In genomic region chr5:72802851-72803250, GRCm38 (mm10) we compare ENCODE assay signal across 12 mouse cellular contexts. TPM values are rescaled to one million over a fixed set of nuclear protein-coding genes. Genes with fewer than 3 reads are reported as not detected.
DNase-seq lines count a peak whose midpoint lies in the region; ATAC-seq and TF ChIP-seq lines count a peak whose summit lies in the region.
"Had no signal": no experiment of that assay in that cellular context is flagged by ENCODE, and none has a peak within 500 bp of the region (broad histone marks: within the 10 kb centered on the region; RNA-seq: fewer than 3 reads in every experiment).

No protein-coding gene starts in this region.

- no peak overlapping the region for H3K4me3 ChIP-seq in thymus, adult 2 months (ENCODE audit: control insufficient read depth, insufficient read depth, low read length)
- H3K4me3 ChIP-seq in heart, embryonic 12.5 days, result no peak overlapping the region

- POLR2A ChIA-PET in Patski (lab: Charles Lee), result interaction anchor here (0.7 to 1.3 kb wide), 2 partner anchors 63 to 301 kb away, joined by 3 to 6 read pairs; no protein-coding TSS in a partner anchor

- in situ Hi-C loops in Patski (cut with MboI; ENCODE audit: low pct_unique_long_range_greater_than_20kb), result loop anchor here (10.0 kb wide), 1 partner anchor 52 kb away; no protein-coding TSS in a partner anchor

- no peaks in the 10 kb centered on the region for H3K27me3 ChIP-seq in thymus, adult 2 months (ENCODE audit: control insufficient read depth, insufficient read depth, low read length)
- H3K27me3 ChIP-seq in Patski, result no peaks in the 10 kb centered on the region
- no peaks in the 10 kb centered on the region for H3K27me3 ChIP-seq in heart, embryonic 12.5 days (replicated peaks)

- H3K4me2 ChIP-seq in heart, embryonic 12.5 days, result 0 out of 2 replicates have a peak overlapping the region, but pooled peaks have one; percentile 13

- peaks cover 11% of the 10 kb centered on the region for H3K4me1 ChIP-seq in thymus, adult 2 months (replicated peaks; ENCODE audit: control insufficient read depth, insufficient read depth, low read length)
- H3K4me1 ChIP-seq in heart, embryonic 12.5 days (replicated peaks), result peaks cover 35% of the 10 kb centered on the region

- no peak for TF ChIP-seq CTCF in thymus, adult 2 months (IDR thresholded peaks at IDR 0.05; ENCODE audit: borderline replicate concordance, control insufficient read depth, extremely low read depth, insufficient read depth, low read length, poor library complexity)
- TF ChIP-seq CTCF in Patski (IDR thresholded peaks at IDR 0.05), result no peak

- peak; percentile 16 for DNase-seq in thymus, adult 2 months
- DNase-seq in thymus, postnatal 10 days (ENCODE audit: low spot score in 2 of 2), result no peak
- peak; percentile 96 for DNase-seq in Patski (ENCODE audit: low read depth, low spot score)
- DNase-seq in skeletal muscle tissue, adult 2 months (ENCODE audit: low read depth, low spot score), result peak; percentile 65
- no peak for DNase-seq in frontal cortex, postnatal 10 days (ENCODE audit: low spot score in 2 of 2)
- DNase-seq in kidney, postnatal 10 days, result no peak
- DNase-seq: cerebellum, adult 9-11 months; kidney, adult 11 months; spleen, adult 18-20 months had no signal

- peak; percentile 98 for ATAC-seq in Patski
- ATAC-seq in heart, embryonic 12.5 days (ENCODE audit: insufficient number of reproducible peaks, low FRiP score), result peak; percentile 60
- ATAC-seq: lung, postnatal 0 days had no signal

- H3K9me3 ChIP-seq in heart, embryonic 12.5 days (replicated peaks), result no peaks in the 10 kb centered on the region

- no peak for TF ChIP-seq POLR2A in thymus, adult 2 months (IDR thresholded peaks at IDR 0.05; ENCODE audit: control insufficient read depth, extremely low read depth, insufficient read depth, low read length, poor library complexity)

- no peak overlapping the region for H3K9ac ChIP-seq in heart, embryonic 12.5 days

- H3K36me3 ChIP-seq in thymus, adult 2 months (ENCODE audit: control insufficient read depth, insufficient read depth, low read length), result no peaks in the 10 kb centered on the region
- no peaks in the 10 kb centered on the region for H3K36me3 ChIP-seq in heart, embryonic 12.5 days

- 26% methylated on average over 5 of the region's 5 CpGs for WGBS in thymus, adult 2 months
- WGBS in heart, embryonic 12.5 days, result 37% methylated on average over 5 of the region's 5 CpGs

- CTCF ChIA-PET in Patski (lab: Charles Lee), result interaction anchor here (1.0 to 1.4 kb wide), 3 partner anchors 10 to 44 kb away, joined by 3 to 4 read pairs (median 4); no protein-coding TSS in a partner anchor

- no peak overlapping the region for H3K27ac ChIP-seq in thymus, adult 2 months (ENCODE audit: control insufficient read depth, insufficient read depth, low read length)
- H3K27ac ChIP-seq in heart, embryonic 12.5 days (ENCODE audit: poor library complexity, severe bottlenecking), result peak overlapping the region; percentile 78

RNA-seq across cellular contexts. Expression of gene Txk, which starts 50.3 kb away (rescaled TPM):
- 20.0 and 22.8 TPM in 2 replicates for polyA plus RNA-seq in thymus, adult 2 months (2012; rRNA removed)
- 0.09 TPM for polyA plus RNA-seq in Patski (2021)
- not detected in 2 replicates for polyA plus RNA-seq in heart, embryonic 12.5 days (2016; fragmentation: Nextera tagmentation; extraction: Ambion mirVana)
- polyA plus RNA-seq: neural tube, embryonic 11.5 days had no signal

Comparison
In these comparisons a context has a peak if more than half of its experiments do, and no peak if none do; other contexts are left out.
1. DNase-seq: peak in thymus, adult 2 months (single experiment), Patski (single experiment) and skeletal muscle tissue, adult 2 months (single experiment); none in thymus, postnatal 10 days (0 of 2), frontal cortex, postnatal 10 days (0 of 2) and kidney, postnatal 10 days (single experiment).
2. RNA of gene Txk, which starts 50.3 kb away (polyA plus RNA-seq): 20.0 to 22.8 TPM in thymus, adult 2 months; 0.09 TPM in Patski (single experiment) and not detected in heart, embryonic 12.5 days; every median in the first group is over 10 times any median in the second.